Mouse (Mus musculus): ENCODE measurements around the gene Cwc27. TPM values are rescaled to one million over a fixed set of nuclear protein-coding genes. Genes with fewer than 3 reads are reported as not detected.

Cwc27 gene
- 10 to 100 TPM; 18.9 to 25.1 TPM for total RNA-seq (2021)
- long read RNA-seq, experiment 1, transcript Cwc27-201 (14 exons, 2,071 nt) = major isoform, 13 of 25 reads
- long read RNA-seq, experiment 1, partial matches to known transcripts = 6 of 25 reads
- long read RNA-seq, experiment 1, other reads (novel, unspliced or antisense) = 6 of 25 reads
- long read RNA-seq, experiment 2, transcript Cwc27-201 (14 exons, 2,071 nt) = major isoform, 14 of 18 reads
- long read RNA-seq, experiment 2, partial matches to known transcripts = 1 of 18 reads
- long read RNA-seq, experiment 2, other reads (novel, unspliced or antisense) = 3 of 18 reads

DNA sequence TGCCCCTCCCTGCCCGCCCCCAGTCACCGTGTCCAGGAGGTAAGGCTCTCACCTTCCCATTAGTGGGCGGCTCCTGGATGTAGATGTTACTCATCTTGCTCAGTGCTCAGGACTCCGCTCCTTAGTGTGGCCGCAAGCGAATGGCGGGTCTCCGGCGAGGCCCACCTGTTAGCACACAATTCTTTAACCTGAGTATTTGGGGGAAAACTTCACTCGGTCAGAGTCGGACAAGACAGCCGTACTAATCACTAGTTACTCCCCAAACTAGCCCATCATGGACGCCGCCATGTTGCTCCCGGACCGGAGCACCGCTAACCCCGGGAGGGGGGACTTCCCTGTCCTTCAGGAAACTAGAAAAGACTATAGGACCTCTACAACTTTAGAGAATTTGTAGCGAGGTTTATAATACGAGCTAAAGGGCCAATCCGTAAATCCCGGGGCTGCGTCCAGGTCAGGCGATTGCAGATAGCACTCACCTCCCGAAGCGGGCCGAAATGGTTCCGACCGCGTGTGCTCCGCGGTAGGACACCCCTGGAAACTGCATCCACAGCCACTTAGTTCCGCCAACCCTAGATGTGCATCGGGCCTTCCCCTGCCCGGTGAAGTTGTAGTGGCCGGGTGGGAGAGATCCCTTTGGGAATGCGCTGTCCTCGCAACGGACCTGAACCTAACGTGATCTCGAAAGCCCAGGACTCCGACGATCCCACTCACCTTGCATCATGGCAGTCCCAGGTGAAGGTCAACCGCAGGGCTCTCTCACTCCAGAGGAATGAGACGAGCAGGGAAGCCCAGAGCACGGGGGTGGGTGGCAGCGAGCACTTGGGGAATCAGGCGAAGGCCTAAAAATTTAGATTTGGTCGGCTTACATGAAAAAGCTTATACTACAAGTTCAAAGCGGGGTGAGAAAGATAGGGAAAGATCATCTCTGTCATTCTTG, at the start of gene Cwc27:
Cwc27 (minus strand) TSS at position 508 of the 937 bp plus-strand sequence.
- TF ChIP-seq CTCF (IDR thresholded peaks at IDR 0.05) = no peak
- peak within 1 kb of the TSS; percentile 86 for H3K4me3 ChIP-seq
- intact Hi-C loops (cut with DNase I) = loop anchor here (5.0 to 10.0 kb wide), 3 partner anchors 235 to 560 kb away; partner anchors contain the start of gene Rgs7bp
- peak within 1 kb of the TSS; percentile 100 for H3K27ac ChIP-seq
- DNase-seq (ENCODE audit: extremely low spot score in 1 of 2, low spot score in 2 of 2) = peak; percentile 80 to 84

DNA sequence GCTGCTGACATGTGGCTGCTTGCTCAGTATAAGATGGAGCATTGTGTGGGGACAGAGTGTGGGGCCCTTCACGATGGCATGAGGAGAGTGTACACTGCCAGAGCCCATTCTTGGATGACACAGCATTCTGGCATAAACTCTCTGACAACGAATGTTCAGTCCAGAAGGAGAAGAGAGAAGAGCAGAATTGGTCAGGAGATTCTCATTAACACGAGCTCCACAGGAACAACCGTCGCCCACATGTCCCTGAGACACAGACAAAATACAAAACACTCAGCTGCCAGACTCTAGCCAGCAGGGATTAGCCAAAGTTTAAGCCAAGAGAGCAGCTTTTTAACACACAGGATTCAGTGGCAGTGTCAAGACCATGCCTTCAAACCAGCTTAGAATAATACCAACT, 49.8 kb upstream of the Cwc27 start:
- Histone ChIP-seq H3K27ac (no peak overlapping the region), H3K4me3 (no peak overlapping the region)
- TF ChIP-seq CTCF (IDR thresholded peaks at IDR 0.05) = no peak
- intact Hi-C loops (cut with DNase I) = no loop called here
- no peak for DNase-seq (ENCODE audit: extremely low spot score in 1 of 2, low spot score in 2 of 2)

DNA sequence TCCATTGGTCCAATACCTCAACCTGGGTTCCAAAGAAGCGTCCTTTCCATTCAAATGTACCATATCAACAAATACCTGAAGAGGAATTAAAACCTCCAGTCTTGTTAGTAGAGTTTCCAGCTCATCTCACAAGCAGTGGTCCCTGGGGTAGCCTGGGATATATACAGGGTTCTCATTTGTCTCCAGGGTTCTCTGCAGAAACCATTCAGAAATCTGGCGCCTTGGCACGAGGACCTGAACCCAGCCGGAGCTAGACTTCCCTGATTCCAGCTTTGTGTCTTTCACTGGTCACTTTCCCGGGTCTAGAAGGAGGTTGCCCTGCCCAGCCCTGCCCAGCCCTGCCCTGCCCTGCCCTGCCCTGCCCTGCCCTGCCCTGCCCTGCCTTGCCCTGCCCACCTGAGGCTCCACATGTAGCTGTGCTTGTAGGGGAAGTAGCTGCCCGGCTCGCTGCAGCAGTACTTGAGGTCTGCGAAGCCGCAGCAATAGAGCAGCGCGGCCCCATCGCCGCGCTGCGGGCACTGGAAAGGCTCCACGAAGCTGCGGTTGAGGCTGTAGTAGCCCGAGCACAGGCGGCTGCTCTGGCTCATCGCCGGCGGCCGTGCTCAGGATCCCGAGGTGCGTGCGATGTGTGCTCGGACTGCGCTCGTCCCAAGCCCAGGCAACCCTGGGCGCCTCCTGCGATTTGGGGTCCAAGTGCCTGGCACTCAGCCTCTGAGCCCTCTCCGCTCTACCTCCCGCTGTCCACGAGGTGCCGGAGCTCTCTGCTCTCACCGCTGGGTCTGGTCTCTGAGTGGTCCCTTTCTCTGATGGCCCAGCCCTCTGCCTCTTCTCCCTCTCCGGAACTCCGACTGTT, 46.4 kb upstream of the Cwc27 start, which contains the start of gene Shisal2b:
Shisal2b (minus strand) TSS at position 767 of the 853 bp plus-strand sequence.
- intact Hi-C loops (cut with DNase I) = no loop called here
- peak; percentile 11 to 24 for DNase-seq (ENCODE audit: extremely low spot score in 1 of 2, low spot score in 2 of 2)
- Histone ChIP-seq H3K4me3 (peak within 1 kb of the TSS; percentile 50), H3K27ac (no peak within 1 kb of the TSS)
- no peak for TF ChIP-seq CTCF (IDR thresholded peaks at IDR 0.05)

DNA sequence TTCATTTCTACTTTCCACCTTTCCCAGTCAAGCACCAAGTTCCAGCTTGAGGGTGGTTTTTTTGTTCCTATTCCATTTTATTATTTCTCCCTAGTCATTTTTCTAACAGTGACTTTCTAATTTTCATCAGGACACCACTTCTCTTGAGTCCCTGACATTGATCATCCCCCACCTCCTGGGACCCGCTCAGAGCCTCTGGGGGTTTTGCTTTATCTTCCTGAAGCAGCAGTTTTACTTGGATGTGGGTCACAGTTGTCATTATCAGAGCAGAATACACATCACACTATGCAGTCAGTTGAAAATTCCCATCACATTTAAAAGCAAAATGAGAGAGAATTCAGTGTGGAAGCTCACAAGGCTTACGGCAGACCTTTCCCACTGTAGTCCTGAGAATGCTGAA, 36.7 kb upstream of the Cwc27 start:
- no peak for TF ChIP-seq CTCF (IDR thresholded peaks at IDR 0.05)
- no peak for DNase-seq (ENCODE audit: extremely low spot score in 1 of 2, low spot score in 2 of 2)
- Histone ChIP-seq H3K4me3 (no peak overlapping the region), H3K27ac (no peak overlapping the region)
- intact Hi-C loops (cut with DNase I) = no loop called here

DNA sequence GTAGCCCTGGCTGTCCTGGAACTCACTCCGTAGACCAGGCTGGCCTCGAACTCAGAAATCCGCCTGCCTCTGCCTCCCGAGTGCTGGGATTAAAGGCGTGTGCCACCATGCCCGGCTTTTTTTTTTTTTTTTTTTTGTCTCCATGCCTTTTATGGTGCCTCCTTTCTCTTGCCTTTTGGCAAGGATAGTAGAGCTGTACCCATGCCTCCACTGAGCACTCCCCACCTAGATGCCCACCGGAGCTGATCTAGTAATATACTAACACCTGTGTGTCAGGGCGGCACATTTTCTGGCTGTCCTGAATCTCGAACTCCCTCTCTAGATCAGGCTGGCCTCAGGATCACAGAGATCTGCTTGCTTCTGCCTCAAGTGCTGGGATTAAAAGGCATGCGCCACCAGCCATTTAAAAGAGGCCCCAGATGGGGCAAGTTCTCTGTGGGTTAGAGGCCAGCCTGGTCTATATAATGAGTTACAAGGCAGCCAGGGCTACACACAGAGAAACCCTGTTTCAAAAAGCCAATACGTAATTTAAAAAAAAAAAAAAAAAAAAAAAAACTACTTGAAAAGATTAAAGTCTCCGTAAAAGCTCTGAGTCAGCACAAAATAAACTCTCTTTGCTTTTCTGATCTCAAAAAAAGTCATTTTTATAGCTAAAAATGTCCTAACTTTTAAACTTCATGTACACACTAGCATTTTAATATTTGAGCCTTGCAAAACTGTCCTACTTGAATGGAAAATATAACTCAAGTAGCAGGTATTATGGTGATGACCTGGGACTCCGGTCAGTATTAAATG, 26.6 kb upstream of the Cwc27 start:
- intact Hi-C loops (cut with DNase I) = no loop called here
- Histone ChIP-seq H3K4me3 (no peak overlapping the region), H3K27ac (no peak overlapping the region)
- no peak for DNase-seq (ENCODE audit: extremely low spot score in 1 of 2, low spot score in 2 of 2)
- TF ChIP-seq CTCF (IDR thresholded peaks at IDR 0.05) = no peak

DNA sequence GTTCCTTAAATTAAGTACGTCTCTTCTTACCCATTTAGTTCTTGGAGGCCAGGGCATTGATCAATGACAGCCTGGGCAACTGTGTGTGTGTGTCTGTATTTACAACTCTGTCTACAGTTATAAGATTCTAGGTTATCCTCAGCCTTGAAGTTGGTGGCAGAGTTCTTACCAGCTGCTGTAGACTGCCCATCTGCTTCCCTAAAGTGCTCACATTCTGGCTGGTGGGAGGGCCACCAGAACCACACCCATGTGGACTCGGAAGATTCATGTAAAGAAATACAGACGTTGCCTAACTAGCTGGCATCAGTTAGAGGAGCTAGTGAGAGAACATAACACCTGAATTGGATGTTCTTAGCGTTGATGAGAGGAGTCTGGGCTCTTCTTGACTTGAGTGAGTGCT, 25.0 kb upstream of the Cwc27 start:
- no peak for TF ChIP-seq CTCF (IDR thresholded peaks at IDR 0.05)
- Histone ChIP-seq H3K27ac (no peak overlapping the region), H3K4me3 (no peak overlapping the region)
- intact Hi-C loops (cut with DNase I) = no loop called here
- no peak for DNase-seq (ENCODE audit: extremely low spot score in 1 of 2, low spot score in 2 of 2)

DNA sequence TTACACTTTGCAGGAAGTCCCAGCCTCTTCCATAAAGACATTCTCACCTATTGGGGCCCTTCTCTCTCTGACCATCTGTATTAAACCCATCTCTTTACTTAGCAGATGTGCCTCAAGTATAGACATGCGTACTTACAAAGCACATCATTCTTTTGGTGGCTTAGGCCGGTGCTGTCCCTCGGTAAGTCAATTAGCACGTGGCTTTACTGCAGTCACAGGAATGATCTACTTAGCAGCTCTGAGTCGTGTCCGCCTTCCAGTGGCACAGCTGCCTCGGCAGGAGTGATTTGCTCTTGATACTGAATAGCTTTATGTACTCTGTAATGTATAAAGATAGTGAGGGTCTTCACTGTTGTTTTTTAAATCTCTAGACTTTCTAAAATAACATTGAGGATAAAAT, 20.7 kb upstream of the Cwc27 start:
- intact Hi-C loops (cut with DNase I) = no loop called here
- no peak for TF ChIP-seq CTCF (IDR thresholded peaks at IDR 0.05)
- Histone ChIP-seq H3K27ac (no peak overlapping the region), H3K4me3 (no peak overlapping the region)
- no peak for DNase-seq (ENCODE audit: extremely low spot score in 1 of 2, low spot score in 2 of 2)

DNA sequence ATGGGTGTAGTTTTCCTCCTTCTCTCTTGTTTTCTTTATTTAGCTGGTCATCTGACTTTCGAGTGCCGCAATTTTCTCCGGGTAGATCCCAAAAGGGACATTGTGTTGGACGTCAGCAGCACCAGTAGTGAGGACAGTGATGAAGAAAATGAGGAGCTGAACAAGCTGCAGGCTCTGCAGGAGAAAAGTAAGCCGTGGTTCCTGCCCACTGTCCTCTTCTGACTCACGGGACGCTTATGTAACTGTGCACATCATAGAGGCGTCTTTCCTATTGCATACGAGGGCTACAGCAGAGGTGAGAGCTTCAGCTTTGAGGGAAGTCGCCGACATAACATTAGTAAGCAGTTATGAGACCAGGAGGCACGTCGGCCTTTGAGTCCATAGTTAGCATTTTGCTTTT, 15.9 kb upstream of the Cwc27 start:
- no peak overlapping the region for H3K4me3 ChIP-seq
- no peak for DNase-seq (ENCODE audit: extremely low spot score in 1 of 2, low spot score in 2 of 2)
- H3K27ac ChIP-seq = no peak overlapping the region
- TF ChIP-seq CTCF (IDR thresholded peaks at IDR 0.05) = no peak
- intact Hi-C loops (cut with DNase I) = no loop called here

DNA sequence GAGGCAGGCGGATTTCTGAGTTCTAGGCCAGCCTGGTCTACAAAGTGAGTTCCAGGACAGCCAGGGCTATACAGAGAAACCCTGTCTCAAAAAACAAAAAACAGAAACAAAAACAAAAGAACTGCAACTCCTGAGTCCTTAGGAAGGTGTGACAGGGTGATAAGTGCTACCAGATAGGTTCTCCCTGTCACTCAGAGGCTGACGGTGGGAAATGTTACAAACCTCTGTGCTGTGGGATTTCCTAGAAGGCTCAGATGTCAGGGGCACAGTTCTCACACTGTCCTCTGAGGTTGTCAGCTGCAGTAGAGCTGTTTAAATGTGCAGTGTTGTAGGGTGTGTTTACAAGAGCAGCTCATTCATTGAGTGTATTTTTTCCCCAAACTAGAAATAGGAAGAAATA, 8.5 kb upstream of the Cwc27 start:
- no peak for TF ChIP-seq CTCF (IDR thresholded peaks at IDR 0.05)
- no peak for DNase-seq (ENCODE audit: extremely low spot score in 1 of 2, low spot score in 2 of 2)
- H3K4me3 ChIP-seq = no peak overlapping the region
- intact Hi-C loops (cut with DNase I) = no loop called here
- no peak overlapping the region for H3K27ac ChIP-seq

DNA sequence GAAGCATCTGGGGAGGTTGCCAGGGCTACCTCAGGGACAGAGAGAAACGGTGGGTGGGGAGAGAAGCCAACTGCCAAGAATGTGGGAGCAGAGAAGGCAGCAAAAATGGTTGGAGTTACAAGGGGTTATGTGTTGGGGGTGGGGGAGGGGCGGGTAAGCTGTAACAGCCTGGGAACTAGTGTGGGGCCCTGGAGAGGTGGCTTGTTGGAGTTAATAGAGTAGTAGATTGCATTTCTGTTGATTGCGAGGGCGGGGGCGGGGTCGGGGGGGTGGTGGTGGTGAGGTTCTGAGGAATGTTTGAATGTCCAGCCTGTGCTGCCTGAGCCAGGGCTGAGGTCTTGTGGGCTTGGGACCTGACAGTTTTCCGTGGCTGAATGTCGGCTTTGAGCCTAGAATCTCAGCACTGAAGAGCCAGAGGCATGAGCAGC, 5.5 kb upstream of the Cwc27 start:
- Histone ChIP-seq H3K27ac (no peak overlapping the region), H3K4me3 (no peak overlapping the region)
- no peak for DNase-seq (ENCODE audit: extremely low spot score in 1 of 2, low spot score in 2 of 2)
- no peak for TF ChIP-seq CTCF (IDR thresholded peaks at IDR 0.05)
- intact Hi-C loops (cut with DNase I) = no loop called here

DNA sequence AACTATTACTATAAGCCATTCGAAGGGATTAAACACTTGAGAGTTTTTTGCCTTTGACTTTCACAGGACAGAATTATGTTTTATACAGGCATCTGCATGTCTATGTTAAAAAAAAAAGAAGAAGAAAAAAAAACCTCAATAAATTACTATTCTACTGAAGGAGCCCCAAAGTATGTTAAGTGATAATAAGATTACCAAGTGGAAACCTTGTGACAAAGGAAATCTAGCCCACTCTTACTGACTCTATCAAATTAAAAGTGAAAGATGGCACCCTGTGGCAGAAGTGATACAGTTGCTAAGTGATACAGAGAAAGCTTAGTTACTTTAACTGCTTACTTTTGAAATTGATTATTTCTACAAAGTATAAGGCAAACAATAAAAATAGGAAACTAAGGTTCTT, 5.0 kb upstream of the Cwc27 start:
- TF ChIP-seq CTCF (IDR thresholded peaks at IDR 0.05) = no peak
- no peak for DNase-seq (ENCODE audit: extremely low spot score in 1 of 2, low spot score in 2 of 2)
- intact Hi-C loops (cut with DNase I) = no loop called here
- Histone ChIP-seq H3K4me3 (no peak overlapping the region), H3K27ac (no peak overlapping the region)

All from left cerebral cortex, adult 2 months (tissue).